In genomic region chr13:51313129-51313850, GRCm38 (mm10) we compare ENCODE assay signal across 8 mouse cellular contexts.
DNase-seq lines count a peak whose midpoint lies in the region; ATAC-seq lines count a peak whose summit lies in the region.

No protein-coding gene starts in this region.

- H3K4me3 ChIP-seq in hindbrain, embryonic 10.5 days = no peak overlapping the region
- H3K4me3 ChIP-seq in hindbrain, embryonic 16.5 days (ENCODE audit: low read length) = no peak overlapping the region
- H3K4me3 ChIP-seq in kidney, embryonic 15.5 days (replicated peaks) = no peak overlapping the region
- H3K4me3 ChIP-seq in midbrain, embryonic 13.5 days (replicated peaks) = no peak overlapping the region

- H3K27ac ChIP-seq in hindbrain, embryonic 10.5 days = peak overlapping the region; percentile 84
- H3K27ac ChIP-seq in hindbrain, embryonic 16.5 days (ENCODE audit: low read depth, low read length) = no peak overlapping the region
- peak overlapping the region; percentile 91 for H3K27ac ChIP-seq in kidney, embryonic 15.5 days
- peak overlapping the region; percentile 87 for H3K27ac ChIP-seq in midbrain, embryonic 13.5 days

- ATAC-seq in hindbrain, embryonic 16.5 days = no peak
- ATAC-seq in kidney, embryonic 15.5 days (replicated peaks; ENCODE audit: low FRiP score) = peak; percentile 43; the same call in 1 of the 2 replicates
- ATAC-seq in midbrain, embryonic 13.5 days = 0 out of 2 replicates have a peak, but pooled peaks have one; percentile 35

- DNase-seq in hindbrain, embryonic 10.5 days (ENCODE audit: low spot score) = no peak
- DNase-seq in gastrocnemius, postnatal 25 days = peak; percentile 77
- no peak for DNase-seq in spleen, postnatal 10 days (ENCODE audit: low spot score in 2 of 2)
- no peak for DNase-seq in adrenal gland, adult 8-10 months
- no peak for DNase-seq in right cerebral cortex, postnatal 4 days

- 55% methylated on average over 5 of the region's 5 CpGs for WGBS in hindbrain, embryonic 10.5 days
- WGBS in hindbrain, embryonic 16.5 days = 52% methylated on average over 5 of the region's 5 CpGs
- 39% methylated on average over 5 of the region's 5 CpGs for WGBS in kidney, embryonic 15.5 days
- 48% methylated on average over 5 of the region's 5 CpGs for WGBS in midbrain, embryonic 13.5 days

- no peaks in the 10 kb centered on the region for H3K27me3 ChIP-seq in hindbrain, embryonic 10.5 days (ENCODE audit: insufficient read depth, poor library complexity, severe bottlenecking)
- no peaks in the 10 kb centered on the region for H3K27me3 ChIP-seq in hindbrain, embryonic 16.5 days (replicated peaks; ENCODE audit: control insufficient read depth, insufficient read depth, low read length)
- H3K27me3 ChIP-seq in kidney, embryonic 15.5 days = no peaks in the 10 kb centered on the region
- no peaks in the 10 kb centered on the region for H3K27me3 ChIP-seq in midbrain, embryonic 13.5 days

- H3K36me3 ChIP-seq in hindbrain, embryonic 10.5 days = no peaks in the 10 kb centered on the region
- H3K36me3 ChIP-seq in hindbrain, embryonic 16.5 days (ENCODE audit: control insufficient read depth, insufficient read depth, low read length) = no peaks in the 10 kb centered on the region
- H3K36me3 ChIP-seq in kidney, embryonic 15.5 days = no peaks in the 10 kb centered on the region
- H3K36me3 ChIP-seq in midbrain, embryonic 13.5 days = no peaks in the 10 kb centered on the region

- H3K9me3 ChIP-seq in hindbrain, embryonic 10.5 days = no peaks in the 10 kb centered on the region
- H3K9me3 ChIP-seq in hindbrain, embryonic 16.5 days (ENCODE audit: control insufficient read depth, low read length) = no peaks in the 10 kb centered on the region
- H3K9me3 ChIP-seq in kidney, embryonic 15.5 days (replicated peaks) = no peaks in the 10 kb centered on the region
- no peaks in the 10 kb centered on the region for H3K9me3 ChIP-seq in midbrain, embryonic 13.5 days

- H3K4me2 ChIP-seq in hindbrain, embryonic 16.5 days (ENCODE audit: low read length) = no peak overlapping the region
- H3K4me2 ChIP-seq in kidney, embryonic 15.5 days = no peak overlapping the region
- H3K4me2 ChIP-seq in midbrain, embryonic 13.5 days (replicated peaks) = no peak overlapping the region

- H3K9ac ChIP-seq in hindbrain, embryonic 16.5 days (ENCODE audit: low read depth, low read length) = no peak overlapping the region
- no peak overlapping the region for H3K9ac ChIP-seq in kidney, embryonic 15.5 days
- H3K9ac ChIP-seq in midbrain, embryonic 13.5 days (replicated peaks) = no peak overlapping the region

- H3K4me1 ChIP-seq in hindbrain, embryonic 10.5 days (replicated peaks) = peaks cover 61% of the 10 kb centered on the region
- H3K4me1 ChIP-seq in hindbrain, embryonic 16.5 days (ENCODE audit: control insufficient read depth, insufficient read depth, low read depth, low read length) = peaks cover 9% of the 10 kb centered on the region
- peaks cover 60% of the 10 kb centered on the region for H3K4me1 ChIP-seq in kidney, embryonic 15.5 days
- peaks cover 40% of the 10 kb centered on the region for H3K4me1 ChIP-seq in midbrain, embryonic 13.5 days (replicated peaks)
